Mouse (Mus musculus): ENCODE data around the gene Pard3. TPM values are rescaled to one million over a fixed set of nuclear protein-coding genes. Genes with fewer than 3 reads are reported as not detected.

Gene Pard3
- polyA plus RNA-seq, 1 experiment from 2014 or later: 35.0 TPM

GRCm38 (mm10) chr8:127222361-127222760 is 158.7 kb downstream of the Pard3 start:
- Histone ChIP-seq H3K9ac (no peak overlapping the region), H3K9me3 (no peaks in the 10 kb centered on the region), H3K36me3 (no peaks in the 10 kb centered on the region), H3K27ac (no peak overlapping the region), H3K27me3 (no peaks in the 10 kb centered on the region), H3K4me3 (no peak overlapping the region), H3K4me2 (replicated peaks) (no peak overlapping the region), H3K4me1 (peaks cover 51% of the 10 kb centered on the region)
- WGBS: 69% methylated on average over 3 of the region's 3 CpGs
- no peak for ATAC-seq (ENCODE audit: low FRiP score, low read depth)

GRCm38 (mm10) chr8:127226996-127227395 is 163.3 kb downstream of the Pard3 start:
- Histone ChIP-seq H3K9ac (no peak overlapping the region), H3K36me3 (no peaks in the 10 kb centered on the region), H3K4me3 (no peak overlapping the region), H3K27me3 (no peaks in the 10 kb centered on the region), H3K9me3 (no peaks in the 10 kb centered on the region), H3K4me1 (peaks cover 42% of the 10 kb centered on the region), H3K4me2 (replicated peaks) (no peak overlapping the region), H3K27ac (0 out of 2 replicates have a peak overlapping the region, but pooled peaks have one; percentile 18)
- 36% methylated on average over 1 of the region's 1 CpGs for WGBS
- ATAC-seq (ENCODE audit: low FRiP score, low read depth): no peak

GRCm38 (mm10) chr8:127227407-127227806 is 163.7 kb downstream of the Pard3 start:
- peak overlapping the region; percentile 44; the same call in 1 of the 2 replicates for H3K27ac ChIP-seq
- H3K36me3 ChIP-seq: no peaks in the 10 kb centered on the region
- no peak overlapping the region for H3K9ac ChIP-seq
- peak; percentile 59; the same call in 1 of the 2 replicates for ATAC-seq (ENCODE audit: low FRiP score, low read depth)
- H3K4me2 ChIP-seq (replicated peaks): no peak overlapping the region
- 56% methylated on average over 4 of the region's 4 CpGs for WGBS
- no peaks in the 10 kb centered on the region for H3K9me3 ChIP-seq
- H3K27me3 ChIP-seq: no peaks in the 10 kb centered on the region
- no peak overlapping the region for H3K4me3 ChIP-seq
- peaks cover 38% of the 10 kb centered on the region for H3K4me1 ChIP-seq

GRCm38 (mm10) chr8:127229325-127230232 is 165.9 kb downstream of the Pard3 start:
- Histone ChIP-seq H3K27me3 (no peaks in the 10 kb centered on the region), H3K4me1 (peaks cover 37% of the 10 kb centered on the region), H3K36me3 (no peaks in the 10 kb centered on the region), H3K9me3 (no peaks in the 10 kb centered on the region), H3K27ac (no peak overlapping the region), H3K9ac (no peak overlapping the region), H3K4me3 (no peak overlapping the region), H3K4me2 (replicated peaks) (no peak overlapping the region)
- ATAC-seq (ENCODE audit: low FRiP score, low read depth): no peak
- 61% methylated on average over 15 of the region's 15 CpGs for WGBS

- Histone ChIP-seq H3K27ac (no peak overlapping the region), H3K4me1 (peaks cover 37% of the 10 kb centered on the region), H3K4me2 (replicated peaks) (no peak overlapping the region), H3K27me3 (no peaks in the 10 kb centered on the region), H3K36me3 (no peaks in the 10 kb centered on the region), H3K9ac (no peak overlapping the region), H3K4me3 (no peak overlapping the region), H3K9me3 (no peaks in the 10 kb centered on the region)
- WGBS: 51% methylated on average over 8 of the region's 8 CpGs
- ATAC-seq (ENCODE audit: low FRiP score, low read depth): no peak
These were observed 166.5 kb downstream of the Pard3 start for GRCm38 (mm10) chr8:127230233-127230595.

GRCm38 (mm10) chr8:127243351-127243750 is 179.7 kb downstream of the Pard3 start:
- Histone ChIP-seq H3K27me3 (no peaks in the 10 kb centered on the region), H3K27ac (no peak overlapping the region), H3K9me3 (no peaks in the 10 kb centered on the region), H3K4me3 (no peak overlapping the region), H3K4me2 (replicated peaks) (no peak overlapping the region), H3K4me1 (peaks cover 11% of the 10 kb centered on the region), H3K36me3 (no peaks in the 10 kb centered on the region), H3K9ac (no peak overlapping the region)
- 76% methylated on average over 4 of the region's 4 CpGs for WGBS
- no peak for ATAC-seq (ENCODE audit: low FRiP score, low read depth)

GRCm38 (mm10) chr8:127243841-127244240 is 180.1 kb downstream of the Pard3 start:
- ATAC-seq (ENCODE audit: low FRiP score, low read depth): no peak
- Histone ChIP-seq H3K4me2 (replicated peaks) (no peak overlapping the region), H3K27me3 (no peaks in the 10 kb centered on the region), H3K27ac (no peak overlapping the region), H3K36me3 (no peaks in the 10 kb centered on the region), H3K4me1 (peaks cover 16% of the 10 kb centered on the region), H3K4me3 (no peak overlapping the region), H3K9me3 (no peaks in the 10 kb centered on the region), H3K9ac (no peak overlapping the region)
- 86% methylated on average over 11 of the region's 11 CpGs for WGBS

GRCm38 (mm10) chr8:127250746-127251145 is 187.1 kb downstream of the Pard3 start:
- Histone ChIP-seq H3K4me2 (replicated peaks) (no peak overlapping the region), H3K9ac (no peak overlapping the region), H3K4me3 (no peak overlapping the region), H3K27me3 (no peaks in the 10 kb centered on the region), H3K27ac (no peak overlapping the region), H3K36me3 (no peaks in the 10 kb centered on the region), H3K4me1 (peaks cover 76% of the 10 kb centered on the region), H3K9me3 (no peaks in the 10 kb centered on the region)
- 63% methylated on average over 4 of the region's 4 CpGs for WGBS
- no peak for ATAC-seq (ENCODE audit: low FRiP score, low read depth)

- no peak overlapping the region for H3K9ac ChIP-seq
- no peak overlapping the region for H3K27ac ChIP-seq
- WGBS: 76% methylated on average over 3 of the region's 3 CpGs
- H3K4me3 ChIP-seq: no peak overlapping the region
- no peaks in the 10 kb centered on the region for H3K27me3 ChIP-seq
- H3K9me3 ChIP-seq: no peaks in the 10 kb centered on the region
- no peak overlapping the region for H3K4me2 ChIP-seq (replicated peaks)
- H3K4me1 ChIP-seq: peaks cover 83% of the 10 kb centered on the region
- no peaks in the 10 kb centered on the region for H3K36me3 ChIP-seq
- no peak for ATAC-seq (ENCODE audit: low FRiP score, low read depth)
These were observed 187.8 kb downstream of the Pard3 start for GRCm38 (mm10) chr8:127251476-127251875.

GRCm38 (mm10) chr8:127251985-127252384 is 188.3 kb downstream of the Pard3 start:
- no peak overlapping the region for H3K27ac ChIP-seq
- no peaks in the 10 kb centered on the region for H3K9me3 ChIP-seq
- 48% methylated on average over 13 of the region's 13 CpGs for WGBS
- no peak overlapping the region for H3K4me2 ChIP-seq (replicated peaks)
- H3K4me1 ChIP-seq: peaks cover 86% of the 10 kb centered on the region
- no peak overlapping the region for H3K9ac ChIP-seq
- no peak for ATAC-seq (ENCODE audit: low FRiP score, low read depth)
- H3K4me3 ChIP-seq: no peak overlapping the region
- H3K27me3 ChIP-seq: no peaks in the 10 kb centered on the region
- no peaks in the 10 kb centered on the region for H3K36me3 ChIP-seq

GRCm38 (mm10) chr8:127254625-127255024 is 190.9 kb downstream of the Pard3 start:
- WGBS: 53% methylated on average over 7 of the region's 7 CpGs
- Histone ChIP-seq H3K4me3 (no peak overlapping the region), H3K27me3 (no peaks in the 10 kb centered on the region), H3K9ac (no peak overlapping the region), H3K4me2 (replicated peaks) (no peak overlapping the region), H3K9me3 (no peaks in the 10 kb centered on the region), H3K36me3 (no peaks in the 10 kb centered on the region), H3K27ac (0 out of 2 replicates have a peak overlapping the region, but pooled peaks have one; percentile 28), H3K4me1 (peaks cover 73% of the 10 kb centered on the region)
- ATAC-seq (ENCODE audit: low FRiP score, low read depth): no peak

- Histone ChIP-seq H3K36me3 (no peaks in the 10 kb centered on the region), H3K27ac (no peak overlapping the region), H3K4me2 (replicated peaks) (no peak overlapping the region), H3K9me3 (no peaks in the 10 kb centered on the region), H3K4me1 (peaks cover 54% of the 10 kb centered on the region), H3K27me3 (no peaks in the 10 kb centered on the region), H3K9ac (no peak overlapping the region), H3K4me3 (no peak overlapping the region)
- ATAC-seq (ENCODE audit: low FRiP score, low read depth): no peak
- 62% methylated on average over 3 of the region's 3 CpGs for WGBS
These were observed 193.4 kb downstream of the Pard3 start for GRCm38 (mm10) chr8:127257086-127257485.

- Histone ChIP-seq H3K4me3 (no peak overlapping the region), H3K4me1 (peaks cover 36% of the 10 kb centered on the region), H3K9ac (no peak overlapping the region), H3K27ac (no peak overlapping the region), H3K27me3 (no peaks in the 10 kb centered on the region), H3K4me2 (replicated peaks) (no peak overlapping the region), H3K9me3 (no peaks in the 10 kb centered on the region), H3K36me3 (no peaks in the 10 kb centered on the region)
- ATAC-seq (ENCODE audit: low FRiP score, low read depth): no peak
- 92% methylated on average over 6 of the region's 6 CpGs for WGBS
These were observed 197.4 kb downstream of the Pard3 start for GRCm38 (mm10) chr8:127261051-127261450.
